Mouse (Mus musculus): Measurements from ENCODE around the gene Dnajb6.

GRCm38 (mm10) chr5:29864994-29865393, 129.5 kb downstream of the Dnajb6 start:
- TF ChIP-seq CTCF (conservative IDR thresholded peaks at IDR 0.05; ENCODE audit: insufficient read depth, insufficient read length, low read depth, low read length) (no peak), POLR2A (IDR thresholded peaks at IDR 0.05; ENCODE audit: low read depth, low read length) (no peak)
